Mouse (Mus musculus) hematopoietic stem cell, adult 5-6 weeks (primary cell): Measurements from ENCODE around the gene Foxred2. TPM values are rescaled to one million over a fixed set of nuclear protein-coding genes. Genes with fewer than 3 reads are reported as not detected.

Experiments
- ATAC-seq, 2 experiments: fragments of 125-278 bp in 1 of 2; replicated peaks in 1 of 2; 2 replicates each; pipeline ENCODE4 v1.8.0; 2016 to 2017; ENCODE audit warnings: inconsistent platforms in 2 of 2, mild to moderate bottlenecking in 2 of 2, moderate number of reproducible peaks in 2 of 2, low read depth in 1 of 2, moderate TSS enrichment in 1 of 2; ENCODE audit not compliant: low FRiP score in 2 of 2, poor library complexity in 2 of 2, severe bottlenecking in 2 of 2, insufficient read depth in 1 of 2, low TSS enrichment in 1 of 2
- total RNA-seq: library from RNA; stranded (forward); fragments of 172-1452, 232-1000 nt; gene quantifications from 2 replicates; pipeline ENCODE4 v1.2.3, GENCODE M21; 2017

Gene Foxred2
- total RNA-seq, 1 experiment from 2014 or later: 31.9 TPM

DNA sequence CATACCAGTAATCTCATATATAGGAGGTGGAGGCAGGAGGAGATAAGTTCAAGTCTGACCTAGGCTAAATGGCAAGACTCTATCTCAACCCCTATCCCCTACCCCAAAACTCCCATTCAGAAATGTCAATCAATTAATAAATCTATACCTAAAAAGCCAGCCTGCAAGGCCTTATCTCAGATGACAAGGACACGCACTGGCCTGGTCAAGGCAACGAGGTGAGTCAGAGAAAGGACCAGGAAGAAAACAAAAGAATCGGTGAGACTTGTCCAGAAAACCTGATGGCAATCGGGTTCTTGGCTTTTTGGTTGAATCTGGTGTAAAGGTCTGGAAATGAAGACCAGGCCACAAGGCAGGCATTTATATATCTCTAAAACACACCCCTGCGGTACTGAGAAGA, 29.6 kb downstream of the Foxred2 start:
- ATAC-seq: no peak

DNA sequence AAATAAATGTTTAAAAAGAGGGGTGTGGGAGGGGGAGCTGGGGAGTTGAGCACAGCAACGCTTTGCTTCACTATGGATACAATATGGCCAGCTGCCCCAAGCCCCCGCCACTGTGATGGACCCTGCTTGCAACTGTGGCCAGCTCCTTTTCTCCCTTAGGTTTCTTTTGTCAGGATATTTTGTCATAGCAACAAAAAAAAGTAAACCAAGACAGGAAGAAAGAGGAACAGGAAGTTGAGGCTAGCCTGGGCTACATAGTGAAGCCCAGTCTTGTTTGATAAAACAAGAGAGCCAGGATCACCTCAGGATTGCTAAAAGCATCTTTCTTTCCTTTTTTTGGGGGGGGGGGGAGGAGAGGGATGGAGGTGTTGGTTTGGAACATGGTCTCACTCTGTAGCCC, 31.3 kb downstream of the Foxred2 start:
- ATAC-seq: no peak

DNA sequence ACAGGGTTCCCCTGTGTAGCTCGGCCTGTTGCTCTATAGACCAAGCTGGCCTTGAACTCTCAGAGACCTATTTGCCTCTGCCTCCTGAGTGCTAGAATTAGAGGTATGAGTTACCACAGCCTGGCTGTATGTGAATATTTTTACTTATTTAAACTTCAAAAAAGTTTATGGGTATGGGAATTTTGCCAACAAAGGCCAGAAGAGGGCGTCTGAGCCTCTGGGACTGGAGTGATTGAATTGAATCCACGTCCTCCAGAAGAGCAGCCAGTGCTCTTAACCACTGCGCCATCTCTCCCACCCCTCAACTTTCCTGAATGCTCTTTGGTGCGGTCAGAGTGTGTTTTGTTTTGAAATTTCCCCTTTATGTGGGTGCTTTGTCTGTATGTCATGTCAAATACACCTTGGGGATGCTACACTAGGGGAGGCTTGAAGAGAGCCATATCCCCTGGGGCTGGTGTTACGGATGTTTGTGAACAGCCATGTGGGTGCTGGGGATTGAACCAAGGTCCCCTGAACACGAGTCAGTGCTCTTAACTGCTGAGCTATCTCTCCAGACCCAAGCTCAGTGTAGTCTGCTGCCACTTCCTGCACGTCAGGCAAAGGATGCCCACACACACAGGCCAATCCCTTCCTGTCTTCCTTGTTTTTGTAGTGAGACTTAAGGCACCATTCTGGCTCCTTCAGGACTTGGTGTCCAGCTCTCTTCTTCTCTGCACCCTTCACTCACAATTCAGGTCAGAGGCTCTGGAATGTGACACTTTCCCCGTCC, 33.1 kb downstream of the Foxred2 start:
- ATAC-seq: no peak

DNA sequence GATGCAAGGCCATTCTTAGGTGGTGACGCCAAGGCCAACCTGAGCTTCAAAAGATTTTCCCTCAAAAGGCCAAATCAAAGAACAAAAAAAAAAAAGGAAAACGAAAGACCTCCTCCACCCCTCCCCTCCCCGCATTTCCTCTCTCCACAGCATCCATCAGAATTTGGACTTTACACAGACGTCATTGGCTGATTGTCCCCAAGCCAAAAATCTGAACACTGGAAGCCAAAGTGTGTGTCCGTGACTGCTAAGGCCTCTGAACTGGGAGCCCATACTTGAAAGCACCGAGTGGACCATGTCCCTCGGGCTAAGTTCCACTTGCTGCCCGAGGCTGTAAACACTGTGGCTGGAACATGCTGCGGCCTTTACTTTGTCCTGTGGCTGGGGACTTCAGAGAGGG, 33.8 kb downstream of the Foxred2 start:
- no peak for ATAC-seq

DNA sequence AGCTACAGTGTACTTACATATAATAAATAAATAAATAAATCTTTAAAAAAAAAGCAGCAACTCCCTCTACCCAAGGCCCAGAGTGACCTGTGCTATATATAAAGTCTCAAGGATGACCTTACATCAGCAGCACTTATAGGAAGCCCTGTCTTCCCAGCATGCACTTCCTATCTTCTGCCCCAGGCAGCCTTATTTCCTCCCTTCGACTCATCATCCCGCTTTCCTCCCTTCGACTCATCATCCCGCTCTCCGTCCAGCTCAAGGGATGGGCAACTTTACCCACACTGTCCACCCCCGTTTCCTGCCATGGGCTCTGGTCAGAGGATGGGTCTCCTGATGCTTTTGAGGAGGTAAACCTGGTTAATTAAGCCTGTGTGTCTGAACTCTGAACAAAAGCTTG, 34.9 kb downstream of the Foxred2 start:
- no peak for ATAC-seq

DNA sequence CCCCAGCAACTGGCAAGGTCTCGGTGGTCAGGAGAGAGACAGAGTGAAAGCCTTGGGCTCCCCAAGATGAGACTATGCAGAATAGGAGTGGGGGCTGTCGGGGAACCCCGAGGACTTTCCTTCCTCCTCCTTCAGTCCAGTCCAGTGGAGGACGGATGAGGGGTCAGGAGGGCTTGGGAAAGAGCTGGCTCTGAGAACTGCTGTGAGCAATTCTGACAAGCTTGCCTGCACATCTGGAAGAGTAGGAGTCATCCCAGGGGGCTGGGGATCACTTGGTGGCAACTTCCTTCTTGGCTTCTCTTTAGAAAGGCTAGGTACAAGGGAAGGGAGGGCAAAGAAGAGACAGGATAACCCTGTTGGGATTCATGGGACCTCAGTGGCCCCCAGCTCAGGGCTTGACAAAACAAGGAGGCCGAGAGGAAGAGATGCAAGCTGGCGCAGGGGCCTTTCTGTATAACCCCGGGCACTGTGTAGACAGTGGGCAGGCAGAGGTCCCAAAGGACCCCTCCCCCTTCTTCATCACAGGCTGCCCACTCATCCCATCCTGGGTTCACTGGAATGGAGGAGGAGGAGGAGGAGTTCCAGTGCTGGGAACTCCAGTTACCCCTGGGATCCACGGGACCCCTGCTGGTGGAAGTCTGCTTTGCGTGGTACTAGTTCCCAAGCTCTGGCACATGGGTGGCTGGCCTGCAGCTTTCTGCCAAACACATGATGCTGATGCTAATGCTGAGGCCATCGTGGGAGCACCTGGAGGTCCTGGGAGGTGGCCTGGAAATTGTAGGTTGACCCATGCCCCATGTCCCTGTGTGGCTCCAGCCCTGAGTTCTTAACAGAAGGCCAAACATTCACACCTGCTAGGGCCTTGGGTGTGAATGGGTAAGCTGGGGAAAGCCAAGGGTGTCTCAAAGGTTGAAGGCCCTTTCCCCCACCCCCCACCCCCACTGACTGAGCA, 35.7 kb downstream of the Foxred2 start:
- ATAC-seq: no peak

DNA sequence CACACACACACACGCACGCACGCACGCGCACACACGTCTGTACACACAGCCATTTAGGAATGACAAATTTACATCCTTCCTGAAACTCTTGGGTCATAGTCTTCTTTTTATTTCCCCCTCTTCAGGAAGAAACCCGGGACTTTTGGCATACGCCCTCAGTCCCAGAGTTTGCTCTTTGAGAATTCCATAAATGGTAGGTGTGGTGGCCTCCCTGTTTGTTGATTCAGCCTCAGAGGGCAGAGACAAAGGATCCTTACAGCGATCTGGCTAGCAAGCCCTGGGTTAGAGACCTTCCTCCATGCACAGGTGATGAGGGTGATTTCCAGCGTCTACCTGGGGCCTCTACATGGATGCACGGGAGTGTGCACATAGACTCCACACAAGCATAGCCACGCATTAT, 37.1 kb downstream of the Foxred2 start:
- ATAC-seq: no peak

DNA sequence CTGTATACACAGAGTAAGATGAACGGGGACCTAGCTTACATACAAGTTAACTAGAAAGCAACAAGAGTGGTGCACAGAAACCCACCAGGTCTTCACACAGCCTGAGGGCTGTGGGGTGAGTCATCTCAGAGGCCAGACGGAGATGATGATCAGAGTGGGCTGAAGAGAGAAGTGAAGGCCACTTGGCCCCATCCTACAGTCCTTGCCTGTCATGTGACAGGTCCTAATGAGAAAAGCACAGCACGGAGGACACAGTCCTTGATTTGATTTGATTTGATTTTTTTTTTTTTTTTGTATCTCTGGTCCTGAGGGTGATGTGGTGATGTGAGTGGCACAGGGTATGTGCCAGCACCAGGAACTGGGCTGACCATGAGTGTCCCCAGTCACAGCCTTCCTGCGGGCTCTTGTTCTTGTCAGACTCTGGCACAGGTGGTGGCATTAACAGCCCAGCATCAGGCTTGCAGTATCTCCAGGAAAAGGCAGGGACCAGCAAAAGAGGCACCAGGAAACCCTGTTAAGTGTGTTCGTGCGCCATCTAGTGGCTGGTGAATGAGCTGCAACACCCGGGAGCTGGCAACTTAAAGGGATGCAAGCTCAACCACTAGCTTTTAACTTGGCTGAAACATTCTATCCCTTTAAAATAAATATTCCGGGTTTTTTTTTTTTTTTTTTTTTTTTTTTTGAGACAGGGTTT, 39.5 kb downstream of the Foxred2 start:
- peak; percentile 61 to 73; a peak in 2 of 4 replicates for ATAC-seq

DNA sequence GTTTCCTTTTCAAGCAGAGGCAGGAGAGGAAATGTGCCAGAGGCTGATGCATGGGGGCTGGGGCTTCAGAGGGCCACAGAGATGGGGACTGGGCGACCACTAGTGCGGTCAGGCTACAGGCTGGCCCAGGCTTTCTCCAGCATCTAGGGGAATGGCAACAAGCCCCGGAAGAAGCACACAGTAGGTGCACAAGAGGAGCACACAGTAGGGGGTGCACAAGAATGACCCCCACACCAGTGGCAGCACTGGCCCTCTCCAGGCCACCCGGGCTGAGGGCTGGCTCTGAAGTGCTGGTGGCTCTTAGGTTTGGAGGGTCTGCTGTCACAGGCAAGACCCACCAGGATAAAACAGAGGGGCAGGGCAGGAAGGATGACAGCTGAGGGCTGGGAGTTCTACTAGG, 41.2 kb downstream of the Foxred2 start:
- ATAC-seq: no peak

DNA sequence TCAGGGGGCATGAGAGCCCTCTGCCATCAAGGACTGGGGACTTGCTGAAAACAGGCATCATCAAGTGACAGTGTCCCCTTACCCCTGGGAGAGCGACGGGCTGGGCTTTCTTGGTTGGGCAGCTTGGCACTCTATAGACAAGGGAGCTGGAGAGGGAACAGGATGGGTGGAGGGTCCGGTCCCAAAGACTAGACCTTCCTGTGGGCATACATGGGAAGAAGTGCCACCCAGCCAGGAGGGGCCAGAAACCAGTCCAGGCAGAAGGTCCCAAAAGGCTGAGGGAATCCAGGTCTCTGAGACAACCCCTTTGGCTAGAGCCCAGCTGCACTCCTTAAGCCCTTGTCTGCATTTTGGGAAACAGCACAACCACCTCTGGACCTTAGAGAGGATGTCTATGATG, 42.0 kb downstream of the Foxred2 start:
- no peak for ATAC-seq

DNA sequence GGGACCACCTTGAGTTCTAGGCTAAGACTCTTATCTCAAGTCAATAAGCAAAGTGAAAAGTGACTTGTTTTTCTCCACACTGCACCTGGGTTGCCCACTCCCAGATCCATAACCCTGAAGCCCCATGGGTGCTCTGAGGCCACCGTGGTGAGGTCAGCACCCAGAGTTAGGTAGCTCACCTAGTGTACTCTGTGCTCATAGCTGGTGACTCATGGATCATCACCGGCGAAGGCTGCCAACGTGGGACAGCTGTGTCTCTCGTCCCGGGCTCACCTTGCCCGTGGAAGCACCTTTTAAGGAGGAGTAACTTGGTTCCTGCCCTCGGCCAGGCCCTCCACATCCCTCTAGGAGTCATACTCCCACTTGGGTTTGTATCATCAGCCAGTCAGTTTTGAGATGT, 43.5 kb downstream of the Foxred2 start:
- ATAC-seq: no peak

DNA sequence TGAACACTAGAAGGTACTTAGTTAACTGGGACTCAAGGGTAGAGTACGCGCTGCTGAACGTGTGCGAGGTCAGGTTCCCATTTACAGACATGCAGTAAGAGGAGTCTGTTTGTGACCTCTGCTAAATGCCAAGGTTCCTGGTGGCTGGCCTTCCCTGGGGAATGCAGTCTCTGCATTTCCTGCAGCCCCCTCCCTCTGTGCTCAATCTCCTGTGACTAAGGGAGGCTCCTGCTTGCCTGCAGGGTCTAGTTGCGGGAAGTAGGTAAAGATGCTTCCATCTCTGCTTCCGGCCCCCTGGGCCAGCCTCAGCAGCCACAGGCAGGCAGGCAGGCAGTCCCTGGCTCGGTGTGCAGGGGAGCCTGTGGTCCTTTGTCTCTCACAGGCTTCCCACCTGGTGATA, 43.9 kb downstream of the Foxred2 start:
- ATAC-seq: no peak

DNA sequence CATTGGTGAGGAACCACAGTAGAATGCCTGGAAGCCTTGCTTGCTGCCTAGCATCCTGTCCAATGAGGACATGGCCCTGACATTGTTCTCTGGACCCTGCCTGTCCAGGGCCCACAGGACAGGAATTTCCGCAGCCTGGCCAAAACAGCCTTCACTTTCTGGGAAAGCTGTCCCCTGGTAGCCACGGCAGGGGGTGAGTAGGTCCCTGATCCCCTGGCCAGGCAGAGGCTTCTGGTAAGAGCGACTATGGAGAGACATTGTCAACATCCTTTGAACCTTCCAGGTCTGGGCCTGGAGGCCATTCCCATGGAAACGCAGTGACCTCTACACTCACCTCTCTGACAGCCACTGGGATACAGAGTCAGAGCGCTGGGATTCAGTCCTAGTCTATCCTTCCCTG, 44.5 kb downstream of the Foxred2 start:
- ATAC-seq: no peak

DNA sequence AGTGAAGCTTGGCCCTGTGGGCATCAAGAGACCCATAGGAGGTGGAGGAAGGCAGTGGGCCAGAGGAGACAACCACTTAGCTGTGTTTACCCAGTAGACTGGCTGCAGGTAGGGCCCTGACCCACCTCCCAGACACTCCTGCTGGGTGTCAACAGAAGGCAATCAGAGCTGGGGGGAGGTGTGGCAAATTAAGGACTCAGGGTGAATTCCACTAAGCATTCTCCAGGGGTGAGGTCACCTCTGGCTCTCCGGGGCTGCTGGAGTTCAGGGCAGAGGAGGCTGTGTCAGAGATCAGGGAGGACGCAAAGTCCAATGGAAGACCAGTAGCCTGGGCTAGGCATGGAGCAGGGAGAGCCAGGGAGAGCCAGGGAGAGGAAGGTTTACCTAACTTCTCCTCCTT, 45.5 kb downstream of the Foxred2 start:
- no peak for ATAC-seq

DNA sequence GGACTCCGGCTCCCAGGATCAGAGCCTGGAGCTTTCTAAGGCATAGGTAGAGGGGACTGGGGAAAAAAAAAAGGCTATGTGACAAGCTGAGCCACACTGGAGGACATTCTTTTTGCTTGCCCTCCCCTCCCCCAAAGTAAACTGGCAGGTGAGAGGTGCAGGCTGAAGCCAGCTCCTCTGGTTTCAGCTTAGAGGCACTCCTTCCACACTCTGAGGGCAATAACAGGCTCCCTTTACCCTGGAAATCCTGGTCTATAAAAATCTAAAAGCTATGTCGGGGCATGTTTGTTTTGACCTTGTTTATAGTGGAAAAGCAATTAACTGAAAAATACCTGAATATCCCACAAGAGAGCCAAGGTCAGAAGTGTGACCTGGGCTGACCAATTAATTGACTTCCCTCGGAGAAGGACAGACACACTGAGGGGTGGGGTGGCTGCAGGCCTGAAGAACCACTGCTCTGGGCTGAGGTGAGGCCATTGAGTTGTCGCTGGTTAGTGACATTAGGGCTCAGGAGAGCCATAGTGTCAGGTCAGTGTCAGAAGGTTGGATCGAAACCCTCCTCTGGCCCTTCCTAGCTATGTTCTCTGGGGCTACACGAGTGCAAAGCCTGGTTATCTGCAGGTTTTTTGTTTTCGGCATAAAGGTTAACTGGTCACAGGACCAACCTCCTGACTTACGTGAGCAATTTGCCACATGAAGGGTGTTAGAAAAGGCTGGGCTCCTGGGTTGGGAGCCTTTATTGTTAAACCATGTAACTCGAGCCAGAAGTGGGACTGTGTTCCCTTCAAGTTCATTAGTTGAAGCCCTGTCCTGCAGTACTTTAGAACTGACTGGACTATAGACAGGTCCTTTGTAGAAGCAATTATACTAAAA, 48.6 kb downstream of the Foxred2 start:
- ATAC-seq: no peak

DNA sequence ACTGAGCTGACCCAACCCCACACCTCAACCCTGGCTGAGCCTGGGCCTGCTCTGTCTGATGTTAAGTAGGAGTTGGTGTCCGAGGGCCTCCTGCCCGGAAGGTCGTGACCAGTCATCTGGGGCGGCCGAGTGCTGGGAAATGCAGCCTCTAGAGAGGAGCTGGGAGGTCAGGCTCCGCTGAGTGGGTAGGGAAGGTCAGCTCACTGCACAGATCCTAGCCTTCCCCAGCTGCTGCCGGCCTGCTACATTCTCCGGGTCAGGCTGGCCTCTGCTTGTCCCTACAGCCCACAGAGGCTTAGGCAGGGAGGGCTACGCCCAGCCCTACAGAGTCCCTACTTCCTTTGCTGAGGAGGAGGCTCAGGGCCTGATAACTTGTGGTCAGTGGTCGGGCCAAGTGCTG, 50.0 kb downstream of the Foxred2 start:
- ATAC-seq: no peak

DNA sequence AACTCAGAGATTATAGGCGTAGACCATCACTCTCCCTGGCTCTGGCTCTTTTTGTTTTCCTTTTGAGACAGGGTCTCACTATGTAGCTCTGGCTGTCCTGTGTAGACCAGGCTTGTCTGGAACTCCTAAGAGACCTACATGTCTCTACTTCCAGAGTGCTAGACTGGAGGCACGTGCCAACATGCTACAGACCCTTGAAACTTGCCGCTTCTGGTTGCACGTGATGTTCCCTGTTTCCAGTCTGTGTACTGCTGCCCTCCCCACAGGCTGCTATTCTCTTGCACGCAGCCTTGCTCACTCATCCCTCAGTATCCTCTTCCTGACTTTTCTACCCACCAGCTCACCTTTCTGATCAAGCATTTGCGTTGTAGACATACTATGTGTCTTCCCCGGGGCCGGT, 50.4 kb downstream of the Foxred2 start:
- ATAC-seq: no peak
